Mouse (Mus musculus) lung, embryonic 14.5 days (tissue): ENCODE results near the gene Kpnb1. TPM values are rescaled to one million over a fixed set of nuclear protein-coding genes. Genes with fewer than 3 reads are reported as not detected.

ENCODE experiments used
- ATAC-seq: fragments of 200-750 bp; cut with Nextera tagmentation; 2 replicates; pipeline ENCODE4 v1.8.0; 2017; ENCODE audit warnings: mild to moderate bottlenecking, moderate TSS enrichment, moderate library complexity; ENCODE audit not compliant: insufficient read depth
- DNase-seq: peaks from one replicate; pipeline ENCODE4 v3.0.0-alpha.2; 2015
- H3K27ac ChIP-seq: fragments of 300-500 bp; sonication (generic); 2 replicates; pipeline ENCODE4 v1.5.1; 2014; ENCODE audit warnings: low read depth, mild to moderate bottlenecking, moderate library complexity
- H3K27me3 ChIP-seq: fragments of 300-500 bp; sonication (generic); 2 replicates; pipeline ENCODE4 v1.6.1; 2014; ENCODE audit warnings: low read length, control low read depth; ENCODE audit not compliant: insufficient read depth
- H3K36me3 ChIP-seq: fragments of 300-500 bp; sonication (generic); 2 replicates; pipeline ENCODE4 v1.6.1; 2014; ENCODE audit warnings: control low read depth; ENCODE audit not compliant: insufficient read depth
- H3K4me1 ChIP-seq: fragments of 300-500 bp; sonication (generic); 2 replicates; pipeline ENCODE4 v1.6.1; 2014; ENCODE audit warnings: antibody characterized with exemption, control low read depth; ENCODE audit not compliant: insufficient read depth
- H3K4me2 ChIP-seq: fragments of 300-500 bp; sonication (generic); 2 replicates; pipeline ENCODE4 v1.6.1; 2014; ENCODE audit warnings: mild to moderate bottlenecking
- H3K4me3 ChIP-seq: fragments of 300-500 bp; sonication (generic); 2 replicates; pipeline ENCODE4 v1.5.1; 2014; ENCODE audit warnings: low read depth, low read length
- H3K9ac ChIP-seq: fragments of 300-500 bp; sonication (generic); 2 replicates; pipeline ENCODE4 v1.6.1; 2014
- H3K9me3 ChIP-seq: fragments of 300-500 bp; sonication (generic); 2 replicates; pipeline ENCODE4 v1.6.1; 2016; ENCODE audit warnings: low read depth, low read length, control low read depth
- CTCF ChIP-seq: IDR thresholded peaks from 2 replicates; pipeline ENCODE4 v1.5.1; 2016; ENCODE audit warnings: antibody characterized with exemption, low read depth
- WGBS: fragments of 180-500 bp; shearing (Covaris S2); extraction: QIAGEN DNeasy Blood & Tissue Kit; methylation state at CpG from one replicate; pipeline ENCODE4 v1.1.7; 2014; 5-methylcytosine and 5-hydroxymethylcytosine counted together
- polyA plus RNA-seq: library from polyadenylated mRNA; unstranded; fragments of >200 nt; fragmentation: Nextera tagmentation; extraction: Ambion mirVana; gene quantifications from 2 replicates; pipeline ENCODE4 v1.2.1, GENCODE M21; 2014

The Kpnb1 gene
- polyA plus RNA-seq, 1 experiment from 2014 or later: 83.4 TPM

DNA sequence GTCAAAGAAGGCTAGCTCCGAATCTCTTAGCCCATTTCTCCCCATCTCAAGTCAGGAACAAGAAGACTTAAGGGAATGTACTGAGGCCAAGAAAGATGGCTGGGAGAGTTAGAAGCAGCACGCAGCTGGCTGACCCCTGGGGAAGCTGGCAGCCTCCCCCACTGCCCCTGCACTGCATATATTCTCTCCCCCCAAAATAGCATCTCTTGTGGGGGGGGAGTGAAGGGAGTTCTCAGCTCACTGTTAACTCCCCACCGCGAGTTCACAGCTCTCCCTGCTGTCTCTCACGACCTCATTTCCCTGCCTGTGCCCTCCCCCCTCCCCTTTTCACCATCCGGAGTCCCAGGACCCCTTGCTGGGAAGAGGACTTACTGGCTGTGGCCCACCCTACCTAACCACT lies 55.5 kb downstream of the Kpnb1 start:
- Histone ChIP-seq H3K36me3 (peaks cover 12% of the 10 kb centered on the region; the same call in 1 of the 2 replicates), H3K4me2 (no peak overlapping the region), H3K27ac (no peak overlapping the region), H3K9ac (no peak overlapping the region), H3K9me3 (no peaks in the 10 kb centered on the region), H3K4me3 (no peak overlapping the region), H3K27me3 (no peaks in the 10 kb centered on the region), H3K4me1 (0 out of 2 replicates have a peak, but pooled peaks cover 3% of the 10 kb centered on the region)
- ATAC-seq (no peak), DNase-seq (no peak)
- WGBS: 13% methylated on average over 6 of the region's 6 CpGs
- no peak for TF ChIP-seq CTCF

DNA sequence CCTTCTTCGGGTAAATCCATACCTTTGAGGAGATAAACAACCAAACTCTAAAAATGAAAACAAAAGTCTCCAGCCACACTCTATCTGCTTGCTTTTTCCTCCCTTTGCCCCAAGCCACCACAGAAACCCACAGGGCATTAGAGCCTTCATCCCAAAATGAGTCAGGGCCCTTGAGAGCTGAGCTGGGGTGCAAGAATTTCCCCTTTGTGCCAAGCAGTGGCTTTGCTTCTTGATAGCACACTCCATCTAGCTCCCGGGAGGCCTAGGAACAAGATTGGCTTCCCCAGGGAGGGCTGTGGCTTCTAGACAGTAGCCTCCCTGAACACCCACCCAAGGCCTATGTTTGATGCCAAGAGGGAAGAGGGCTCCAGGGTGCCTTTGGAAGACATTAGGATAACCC lies 56.0 kb downstream of the Kpnb1 start:
- ATAC-seq: no peak
- H3K4me2 ChIP-seq: no peak overlapping the region
- TF ChIP-seq CTCF: no peak
- no peak overlapping the region for H3K9ac ChIP-seq
- WGBS: 62% methylated on average over 2 of the region's 2 CpGs
- H3K4me3 ChIP-seq: no peak overlapping the region
- 0 out of 2 replicates have a peak, but pooled peaks cover 3% of the 10 kb centered on the region for H3K4me1 ChIP-seq
- H3K27me3 ChIP-seq: no peaks in the 10 kb centered on the region
- no peaks in the 10 kb centered on the region for H3K9me3 ChIP-seq
- DNase-seq: no peak
- no peak overlapping the region for H3K27ac ChIP-seq
- H3K36me3 ChIP-seq: peaks cover 7% of the 10 kb centered on the region; the same call in 1 of the 2 replicates

DNA sequence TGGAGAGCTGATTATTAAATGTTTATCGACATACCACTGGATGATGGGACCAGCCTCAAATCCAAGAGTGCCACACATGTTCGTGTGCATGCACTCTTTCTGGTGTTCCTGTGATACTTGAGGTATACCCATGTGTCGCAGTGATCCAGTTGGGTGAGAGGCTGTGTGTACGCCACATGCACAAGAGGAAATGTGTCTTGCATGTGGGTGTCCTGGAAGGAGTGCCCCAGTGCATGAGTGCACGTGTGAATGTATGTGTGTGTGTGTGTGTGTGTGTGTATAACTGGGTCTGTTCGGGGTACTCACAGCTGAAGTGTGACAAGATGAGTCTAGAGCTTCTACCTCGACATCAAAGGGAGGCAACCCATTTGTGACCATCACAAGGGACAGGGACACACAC lies 57.4 kb downstream of the Kpnb1 start:
- no peak for ATAC-seq
- no peaks in the 10 kb centered on the region for H3K27me3 ChIP-seq

DNA sequence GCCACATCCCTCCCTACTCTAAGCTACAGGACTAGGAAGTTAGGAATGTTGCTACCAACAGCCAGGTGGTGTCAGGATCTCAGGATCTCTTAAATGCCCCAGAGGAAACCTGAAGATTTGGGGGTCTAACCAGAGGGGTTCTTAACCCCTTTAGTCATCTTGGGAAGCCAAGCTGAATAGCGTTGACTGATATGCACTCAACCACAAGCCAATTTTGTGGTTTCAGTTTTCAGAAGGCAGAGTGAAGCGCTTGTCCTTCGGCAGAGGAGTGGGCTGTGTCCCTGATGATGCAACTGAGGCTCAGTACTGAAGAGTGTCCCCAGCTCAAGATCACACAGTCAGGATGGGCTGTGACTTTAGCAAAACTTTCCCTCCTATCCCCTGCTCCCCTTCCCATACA lies 58.7 kb downstream of the Kpnb1 start:
- H3K27me3 ChIP-seq: no peaks in the 10 kb centered on the region
- no peak overlapping the region for H3K9ac ChIP-seq
- TF ChIP-seq CTCF: no peak
- H3K4me2 ChIP-seq: no peak overlapping the region
- ATAC-seq: no peak
- 60% methylated on average over 3 of the region's 3 CpGs for WGBS
- no peaks in the 10 kb centered on the region for H3K36me3 ChIP-seq
- no peaks in the 10 kb centered on the region for H3K9me3 ChIP-seq
- no peak overlapping the region for H3K27ac ChIP-seq
- 0 out of 2 replicates have a peak, but pooled peaks cover 3% of the 10 kb centered on the region for H3K4me1 ChIP-seq
- no peak for DNase-seq
- no peak overlapping the region for H3K4me3 ChIP-seq

More for the DNA sequence above, 57.4 kb downstream of the Kpnb1 start:
- no peaks in the 10 kb centered on the region for H3K9me3 ChIP-seq
- H3K4me2 ChIP-seq: no peak overlapping the region
- H3K27ac ChIP-seq: no peak overlapping the region
- no peak overlapping the region for H3K9ac ChIP-seq
- no peak overlapping the region for H3K4me3 ChIP-seq
- 65% methylated on average over 7 of the region's 7 CpGs for WGBS
- H3K36me3 ChIP-seq: no peaks in the 10 kb centered on the region
- TF ChIP-seq CTCF: no peak
- H3K4me1 ChIP-seq: 0 out of 2 replicates have a peak, but pooled peaks cover 3% of the 10 kb centered on the region
- DNase-seq: no peak

DNA sequence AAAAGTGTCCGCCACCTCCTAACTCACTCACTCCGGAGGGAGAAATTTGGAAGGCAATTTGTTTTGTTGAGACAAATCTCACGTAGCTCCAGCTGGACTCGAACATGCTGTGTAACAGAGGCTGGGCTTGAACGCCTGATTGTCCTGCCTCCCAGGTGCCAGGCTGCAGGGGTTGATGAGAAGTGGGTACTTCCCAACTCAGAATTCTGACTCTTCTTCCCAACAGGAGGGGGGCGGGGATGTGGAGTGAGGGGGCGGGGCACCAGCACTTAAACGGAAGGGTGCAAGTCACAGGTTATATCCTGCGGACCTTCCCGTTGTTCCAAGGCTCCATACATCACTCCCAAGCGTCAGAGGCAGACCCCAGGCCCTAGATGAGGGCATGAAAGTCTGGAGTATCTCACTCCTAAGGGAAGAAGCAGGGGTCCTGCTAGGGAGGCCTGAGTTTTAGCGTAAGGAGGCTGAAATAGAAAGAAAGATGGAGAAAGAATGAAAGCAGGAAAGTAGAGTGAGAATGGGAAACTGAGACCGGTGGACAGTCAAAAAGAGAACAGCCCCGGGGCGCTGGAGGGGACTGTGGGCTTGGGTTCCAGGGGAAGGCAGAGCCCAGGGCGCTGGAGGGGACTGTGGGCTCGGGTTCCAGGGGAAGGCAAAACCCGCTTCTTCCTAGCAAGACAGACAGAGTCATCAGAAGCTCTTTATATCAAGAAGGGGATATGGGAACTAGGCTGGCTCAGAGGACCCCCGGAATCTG lies 60.0 kb downstream of the Kpnb1 start:
- peak overlapping the region; percentile 46 for H3K4me3 ChIP-seq
- H3K4me2 ChIP-seq: peak overlapping the region; percentile 94
- H3K4me1 ChIP-seq: 0 out of 2 replicates have a peak, but pooled peaks cover 3% of the 10 kb centered on the region
- no peak overlapping the region for H3K27ac ChIP-seq
- no peak for TF ChIP-seq CTCF
- ATAC-seq (peak; percentile 8; the same call in 1 of the 2 replicates), DNase-seq (no peak)
- WGBS: 19% methylated on average over 19 of the region's 19 CpGs
- no peaks in the 10 kb centered on the region for H3K27me3 ChIP-seq
- H3K9ac ChIP-seq: peak overlapping the region; percentile 46; the same call in 1 of the 2 replicates
- H3K9me3 ChIP-seq: no peaks in the 10 kb centered on the region
- H3K36me3 ChIP-seq: no peaks in the 10 kb centered on the region

DNA sequence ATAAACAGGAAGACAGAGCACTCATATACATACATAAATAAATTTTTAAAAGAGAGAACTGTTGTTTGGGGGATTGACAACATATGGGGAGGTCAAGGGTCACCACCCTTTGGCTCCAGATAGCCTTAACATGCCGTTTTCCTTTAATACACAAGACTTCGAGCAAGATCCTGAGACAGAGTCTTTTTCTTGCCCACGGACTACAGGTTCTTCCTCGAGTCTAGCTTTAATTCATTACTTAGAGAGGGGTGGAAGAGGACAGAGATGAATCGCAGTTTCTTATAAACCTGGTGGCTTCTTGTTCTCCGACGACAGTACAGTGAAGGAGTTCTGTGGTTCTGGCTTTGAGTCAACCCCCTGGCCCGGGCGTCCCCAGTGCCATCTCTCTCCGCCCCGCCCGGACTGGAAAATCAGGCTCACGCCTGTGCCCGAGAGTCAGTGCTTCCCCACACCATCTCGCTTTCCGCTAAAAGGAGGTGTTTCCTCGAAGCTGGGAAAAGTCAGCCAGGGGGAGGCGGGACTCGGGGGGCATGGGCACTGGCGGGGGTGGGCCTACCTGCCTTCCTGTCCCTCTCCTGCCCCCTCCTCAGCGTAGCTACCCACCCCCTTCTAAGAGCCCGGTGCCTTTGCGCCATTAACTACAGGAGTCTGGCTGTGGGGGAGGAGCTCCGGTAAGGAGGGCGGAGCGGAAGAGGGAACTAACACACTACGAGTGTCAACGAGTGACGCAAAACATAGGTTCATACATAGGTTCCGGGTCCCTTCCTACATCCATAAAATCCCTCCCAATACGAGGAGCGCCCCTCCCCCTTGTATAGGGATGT lies 60.8 kb downstream of the Kpnb1 start:
- no peak for TF ChIP-seq CTCF
- H3K4me3 ChIP-seq: peak overlapping the region; percentile 46
- 0 out of 2 replicates have a peak, but pooled peaks cover 3% of the 10 kb centered on the region for H3K4me1 ChIP-seq
- H3K27ac ChIP-seq: no peak overlapping the region
- H3K36me3 ChIP-seq: no peaks in the 10 kb centered on the region
- DNase-seq (peak; percentile 73), ATAC-seq (peak; percentile 80)
- H3K27me3 ChIP-seq: no peaks in the 10 kb centered on the region
- peak overlapping the region; percentile 46 for H3K9ac ChIP-seq
- WGBS: 3% methylated on average over 32 of the region's 32 CpGs
- H3K4me2 ChIP-seq: peak overlapping the region; percentile 94
- no peaks in the 10 kb centered on the region for H3K9me3 ChIP-seq
